Mouse (Mus musculus): ENCODE measurements at regions not wholly inside any gene's neighbourhood (a gene's known extent, or its start where the extent isn't known, plus 50 kb on each side); places are given as distances from the start of the nearest gene placed in this dataset.

- dilution Hi-C loops (cut with MboI; ENCODE audit: extremely low pct_ligation_motif_present, extremely low pct_unique_long_range_greater_than_20kb, low sequenced_read_pairs) (no loop called here), in situ Hi-C loops (cut with MboI; ENCODE audit: low pct_ligation_motif_present, low pct_unique_long_range_greater_than_20kb, low sequenced_read_pairs) (no loop called here)
- no peaks in the 10 kb centered on the region for H3K9me3 ChIP-seq (replicated peaks; ENCODE audit: low read length)
Measured at GRCm38 (mm10) chr1:95454246-95454645, 140.8 kb downstream of the Fam174a start.

GRCm38 (mm10) chr1:95459355-95459754 lies 145.9 kb downstream of the Fam174a start:
- Histone ChIP-seq H3K9ac (ENCODE audit: insufficient read depth, low read depth) (no peak overlapping the region), H3K79me2 (replicated peaks; ENCODE audit: control insufficient read depth, extremely low read depth, insufficient read depth, poor library complexity, severe bottlenecking) (no peaks in the 10 kb centered on the region), H3K4me2 (ENCODE audit: insufficient read depth, low read depth, poor library complexity, severe bottlenecking) (no peak overlapping the region), H3K4me3 (replicated peaks in 1 of 3; ENCODE audit: low read depth in 2 of 3, low read length in 2 of 3, poor library complexity in 1 of 3) (no peak overlapping the region), H3K27ac (ENCODE audit: insufficient read depth, low read depth) (no peak overlapping the region), H3K4me1 (ENCODE audit: control insufficient read depth in 1 of 2, insufficient read depth in 2 of 2) (peaks cover 0 to 2% of the 10 kb centered on the region in 2 experiments; a peak in 2 of 4 replicates), H3K36me3 (replicated peaks in 1 of 2; ENCODE audit: control insufficient read depth in 1 of 2, insufficient read depth in 1 of 2, low read length in 1 of 2) (no peaks in the 10 kb centered on the region), H3K9me3 (replicated peaks; ENCODE audit: low read length) (peaks cover 4% of the 10 kb centered on the region), H3K27me3 (replicated peaks) (no peaks in the 10 kb centered on the region)
- dilution Hi-C loops (cut with MboI; ENCODE audit: extremely low pct_ligation_motif_present, extremely low pct_unique_long_range_greater_than_20kb, low sequenced_read_pairs) (no loop called here), in situ Hi-C loops (cut with MboI; ENCODE audit: low pct_ligation_motif_present, low pct_unique_long_range_greater_than_20kb, low sequenced_read_pairs) (no loop called here)
- DNase-seq (ENCODE audit: extremely low read depth): no peak
- TF ChIP-seq NRF1 (IDR thresholded peaks at IDR 0.05; ENCODE audit: low read depth, low read length) (no peak), IRF4 (IDR thresholded peaks at IDR 0.05; ENCODE audit: low read depth, low read length) (no peak), JUND (conservative IDR thresholded peaks at IDR 0.05; ENCODE audit: low read depth, low read length) (no peak)

More at GRCm38 (mm10) chr1:95454246-95454645, 140.8 kb downstream of the Fam174a start:
- Histone ChIP-seq H3K9ac (ENCODE audit: insufficient read depth, low read depth) (no peak overlapping the region), H3K27ac (ENCODE audit: insufficient read depth, low read depth) (no peak overlapping the region), H3K27me3 (replicated peaks) (no peaks in the 10 kb centered on the region), H3K79me2 (replicated peaks; ENCODE audit: control insufficient read depth, extremely low read depth, insufficient read depth, poor library complexity, severe bottlenecking) (no peaks in the 10 kb centered on the region), H3K4me2 (ENCODE audit: insufficient read depth, low read depth, poor library complexity, severe bottlenecking) (no peak overlapping the region), H3K36me3 (replicated peaks in 1 of 2; ENCODE audit: control insufficient read depth in 1 of 2, insufficient read depth in 1 of 2, low read length in 1 of 2) (no peaks in the 10 kb centered on the region), H3K4me3 (replicated peaks in 1 of 3; ENCODE audit: low read depth in 2 of 3, low read length in 2 of 3, poor library complexity in 1 of 3) (no peak overlapping the region), H3K4me1 (ENCODE audit: control insufficient read depth in 1 of 2, insufficient read depth in 2 of 2) (peaks cover 5 to 22% of the 10 kb centered on the region in 2 experiments)
- no peak for TF ChIP-seq CTCF (conservative IDR thresholded peaks at IDR 0.05 in 1 of 2, IDR thresholded peaks at IDR 0.05 in 1 of 2; ENCODE audit: low read depth in 2 of 2, low read length in 2 of 2)
- no peak for TF ChIP-seq ETS1 (conservative IDR thresholded peaks at IDR 0.05; ENCODE audit: low read depth, low read length)
- no peak for TF ChIP-seq USF2 (conservative IDR thresholded peaks at IDR 0.05; ENCODE audit: low read depth, low read length)
- no peak for TF ChIP-seq ZKSCAN1 (IDR thresholded peaks at IDR 0.05; ENCODE audit: borderline replicate concordance, low read depth, low read length)
- no peak for TF ChIP-seq SIN3A (IDR thresholded peaks at IDR 0.05; ENCODE audit: low read length)
- no peak for TF ChIP-seq KAT2A (IDR thresholded peaks at IDR 0.05; ENCODE audit: insufficient replicate concordance, low read length)
- TF ChIP-seq POLR2AphosphoS2 (IDR thresholded peaks at IDR 0.05; ENCODE audit: low read depth, low read length): no peak
- TF ChIP-seq RCOR1 (conservative IDR thresholded peaks at IDR 0.05; ENCODE audit: low read depth, low read length): no peak
- no peak for TF ChIP-seq MAX (IDR thresholded peaks at IDR 0.05; ENCODE audit: low read length)
- no peak for TF ChIP-seq CHD2 (IDR thresholded peaks at IDR 0.05; ENCODE audit: low read length)
- TF ChIP-seq TCF12 (IDR thresholded peaks at IDR 0.05; ENCODE audit: low read depth, low read length): no peak
- TF ChIP-seq MXI1 (IDR thresholded peaks at IDR 0.05; ENCODE audit: low read depth, low read length): no peak
- no peak for TF ChIP-seq NRF1 (IDR thresholded peaks at IDR 0.05; ENCODE audit: low read depth, low read length)
- TF ChIP-seq GABPA (IDR thresholded peaks at IDR 0.05; ENCODE audit: insufficient replicate concordance, low read depth, low read length): no peak
- no peak for TF ChIP-seq MEF2A (IDR thresholded peaks at IDR 0.05; ENCODE audit: borderline replicate concordance, low read depth, low read length)
- no peak for TF ChIP-seq BHLHE40 (IDR thresholded peaks at IDR 0.05; ENCODE audit: low read depth, low read length)
- TF ChIP-seq E2F4 (IDR thresholded peaks at IDR 0.05; ENCODE audit: insufficient replicate concordance, low read depth, low read length): no peak
- TF ChIP-seq MYC (IDR thresholded peaks at IDR 0.05; ENCODE audit: low read depth, low read length): no peak
- no peak for TF ChIP-seq ZC3H11A (IDR thresholded peaks at IDR 0.05; ENCODE audit: low read depth, low read length)
- no peak for TF ChIP-seq UBTF (IDR thresholded peaks at IDR 0.05; ENCODE audit: low read depth, low read length)
- DNase-seq (ENCODE audit: extremely low read depth): no peak
